Mouse (Mus musculus) MEL (cell line): Measurements from ENCODE around the gene Dnajb11. TPM values are rescaled to one million over a fixed set of nuclear protein-coding genes. Genes with fewer than 3 reads are reported as not detected.

ENCODE experiments used
- DNase-seq: peaks from one replicate; pipeline ENCODE4 v3.0.0; 2011; ENCODE audit warnings: low read depth, low spot score
- H3K27ac ChIP-seq: 2 replicates; pipeline ENCODE4 v1.5.1; 2012; ENCODE audit warnings: low read depth, mild to moderate bottlenecking, control low read depth, low read length, moderate library complexity; ENCODE audit not compliant: control insufficient read depth
- H3K27me3 ChIP-seq, 2 experiments: fragments of 150-350 bp in 1 of 2; sonication (generic) in 1 of 2; 2 replicates each; pipeline ENCODE4 v1.6.1; 2012; ENCODE audit warnings: low read length in 2 of 2, mild to moderate bottlenecking in 2 of 2, improper control_type of control experiment in 1 of 2, moderate library complexity in 1 of 2; ENCODE audit not compliant: insufficient read depth in 2 of 2, control insufficient read depth in 1 of 2
- H3K36me3 ChIP-seq, 2 experiments: 2 replicates each; pipeline ENCODE4 v1.6.1; 2012 to 2014; ENCODE audit warnings: low read length in 2 of 2, improper control_type of control experiment in 1 of 2, inconsistent platforms in 1 of 2, mild to moderate bottlenecking in 1 of 2; ENCODE audit not compliant: insufficient read depth in 2 of 2, control insufficient read depth in 1 of 2
- H3K4me1 ChIP-seq, 2 experiments: fragments of 150-350 bp in 1 of 2; sonication (generic) in 1 of 2; 2 replicates each; pipeline ENCODE4 v1.6.1; 2012; ENCODE audit warnings: low read length in 2 of 2, improper control_type of control experiment in 1 of 2, mild to moderate bottlenecking in 1 of 2; ENCODE audit not compliant: insufficient read depth in 2 of 2, control insufficient read depth in 1 of 2
- H3K4me3 ChIP-seq, 2 experiments: fragments of 150-350 bp in 1 of 2; sonication (generic) in 1 of 2; 2 replicates each; pipeline ENCODE4 v1.5.1; 2012; ENCODE audit warnings: low read depth in 2 of 2, low read length in 2 of 2, mild to moderate bottlenecking in 2 of 2, moderate library complexity in 2 of 2, control low read depth in 1 of 2, improper control_type of control experiment in 1 of 2; ENCODE audit not compliant: control insufficient read depth in 1 of 2, insufficient read depth in 1 of 2
- H3K79me2 ChIP-seq: 2 replicates; pipeline ENCODE4 v1.6.1; 2012; ENCODE audit warnings: mild to moderate bottlenecking, low read length, moderate library complexity; ENCODE audit not compliant: control insufficient read depth, poor library complexity, insufficient read depth
- H3K9ac ChIP-seq: 2 replicates; pipeline ENCODE4 v1.6.1; 2012; ENCODE audit warnings: low read depth, mild to moderate bottlenecking, control low read depth, low read length, moderate library complexity; ENCODE audit not compliant: control insufficient read depth, poor library complexity, severe bottlenecking
- H3K9me3 ChIP-seq: fragments of 150-350 bp; sonication (generic); replicated peaks from 2 replicates; pipeline ENCODE4 v1.6.1; 2012; ENCODE audit warnings: mild to moderate bottlenecking, low read length, improper control_type of control experiment, moderate library complexity; ENCODE audit not compliant: insufficient read depth
- CHD1 ChIP-seq: IDR thresholded peaks from 2 replicates; pipeline ENCODE4 v1.6.1; 2012; ENCODE audit warnings: low read depth, mild to moderate bottlenecking, inconsistent platforms, low read length, improper control_type of control experiment
- CTCF ChIP-seq, 3 experiments: IDR thresholded peaks in 2 of 3; conservative IDR thresholded peaks in 1 of 3; 2 replicates each; pipeline ENCODE4 v1.5.1; 2011 to 2012; ENCODE audit warnings: low read length in 3 of 3, low read depth in 2 of 3, mild to moderate bottlenecking in 2 of 3, improper control_type of control experiment in 1 of 3, inconsistent platforms in 1 of 3, mixed read lengths in 1 of 3, moderate library complexity in 1 of 3; ENCODE audit not compliant: control insufficient read depth in 1 of 3, insufficient read depth in 1 of 3, poor library complexity in 1 of 3, severe bottlenecking in 1 of 3
- E2F4 ChIP-seq: IDR thresholded peaks from 2 replicates; pipeline ENCODE4 v1.6.1; 2011; ENCODE audit warnings: low read depth, low read length, improper control_type of control experiment, borderline replicate concordance
- EP300 ChIP-seq, 2 experiments: IDR thresholded peaks; 2 replicates each; pipeline ENCODE4 v1.6.1; 2011; ENCODE audit warnings: improper control_type of control experiment in 2 of 2, low read length in 2 of 2, low read depth in 1 of 2, mild to moderate bottlenecking in 1 of 2
- ETS1 ChIP-seq: IDR thresholded peaks from 2 replicates; pipeline ENCODE4 v1.6.1; 2012; ENCODE audit warnings: low read depth, mild to moderate bottlenecking, inconsistent platforms, low read length, improper control_type of control experiment, moderate library complexity
- HCFC1 ChIP-seq: IDR thresholded peaks from 2 replicates; pipeline ENCODE4 v1.6.1; 2012; ENCODE audit warnings: low read depth, mild to moderate bottlenecking, inconsistent platforms, low read length, improper control_type of control experiment, moderate library complexity
- MAX ChIP-seq: IDR thresholded peaks from 2 replicates; pipeline ENCODE4 v1.6.1; 2011; ENCODE audit warnings: low read length, improper control_type of control experiment
- MEF2A ChIP-seq: IDR thresholded peaks from 2 replicates; pipeline ENCODE4 v1.6.1; 2014; ENCODE audit warnings: low read depth, mild to moderate bottlenecking, inconsistent platforms, low read length, improper control_type of control experiment; ENCODE audit not compliant: poor library complexity, insufficient replicate concordance, severe bottlenecking; ENCODE audit errors: extremely low read depth
- MXI1 ChIP-seq: IDR thresholded peaks from 2 replicates; pipeline ENCODE4 v1.6.1; 2011; ENCODE audit warnings: mild to moderate bottlenecking, low read depth, low read length, improper control_type of control experiment
- MYB ChIP-seq: IDR thresholded peaks from 2 replicates; pipeline ENCODE4 v1.6.1; 2011; ENCODE audit warnings: mild to moderate bottlenecking, low read depth, low read length, improper control_type of control experiment
- MYC ChIP-seq: IDR thresholded peaks from 2 replicates; pipeline ENCODE4 v1.6.1; 2011; ENCODE audit warnings: low read depth, mild to moderate bottlenecking, low read length, improper control_type of control experiment, moderate library complexity
- POLR2AphosphoS2 ChIP-seq: IDR thresholded peaks from 2 replicates; pipeline ENCODE4 v1.6.1; 2011; ENCODE audit warnings: low read length, improper control_type of control experiment
- RAD21 ChIP-seq: IDR thresholded peaks from 2 replicates; pipeline ENCODE4 v1.6.1; 2011; ENCODE audit warnings: mild to moderate bottlenecking, low read depth, low read length, improper control_type of control experiment
- RCOR1 ChIP-seq: IDR thresholded peaks from 2 replicates; pipeline ENCODE4 v1.6.1; 2012; ENCODE audit warnings: low read depth, mild to moderate bottlenecking, inconsistent platforms, low read length, improper control_type of control experiment
- SIN3A ChIP-seq: IDR thresholded peaks from 2 replicates; pipeline ENCODE4 v1.6.1; 2012; ENCODE audit warnings: low read length, improper control_type of control experiment, inconsistent platforms
- SMC3 ChIP-seq: IDR thresholded peaks from 2 replicates; pipeline ENCODE4 v1.6.1; 2011; ENCODE audit warnings: low read depth, low read length, improper control_type of control experiment
- TAL1 ChIP-seq: IDR thresholded peaks from 2 replicates; pipeline ENCODE4 v1.6.1; 2012; ENCODE audit warnings: mild to moderate bottlenecking, inconsistent platforms, low read length, moderate library complexity, mixed read lengths
- TCF12 ChIP-seq: IDR thresholded peaks from 2 replicates; pipeline ENCODE4 v1.6.1; 2014; ENCODE audit warnings: low read depth, mild to moderate bottlenecking, inconsistent platforms, low read length, improper control_type of control experiment, moderate library complexity
- USF1 ChIP-seq: IDR thresholded peaks from 2 replicates; pipeline ENCODE4 v1.6.1; 2014; ENCODE audit warnings: low read depth, mild to moderate bottlenecking, inconsistent platforms, low read length, improper control_type of control experiment, moderate library complexity
- USF2 ChIP-seq, 2 experiments: IDR thresholded peaks; 2 replicates each; pipeline ENCODE4 v1.6.1; 2011 to 2012; ENCODE audit warnings: improper control_type of control experiment in 2 of 2, low read length in 2 of 2, borderline replicate concordance in 1 of 2, inconsistent platforms in 1 of 2, low read depth in 1 of 2, mild to moderate bottlenecking in 1 of 2; ENCODE audit not compliant: insufficient read depth in 1 of 2
- ZC3H11A ChIP-seq: IDR thresholded peaks from 2 replicates; pipeline ENCODE4 v1.6.1; 2012; ENCODE audit warnings: low read depth, mild to moderate bottlenecking, inconsistent platforms, low read length, improper control_type of control experiment
- ZKSCAN1 ChIP-seq: IDR thresholded peaks from 2 replicates; pipeline ENCODE4 v1.6.1; 2012; ENCODE audit warnings: low read depth, mild to moderate bottlenecking, inconsistent platforms, low read length, improper control_type of control experiment, moderate library complexity
- ZMIZ1 ChIP-seq: IDR thresholded peaks from 2 replicates; pipeline ENCODE4 v1.6.1; 2012; ENCODE audit warnings: low read depth, mild to moderate bottlenecking, inconsistent platforms, low read length, improper control_type of control experiment, moderate library complexity
- polyA plus RNA-seq, 2 experiments: library from polyadenylated mRNA; stranded (reverse) in 1 of 2; unstranded in 1 of 2; fragments of >175 nt in 1 of 2; fragments of >200 nt in 1 of 2; gene quantifications; 2 replicates each; pipeline versions ENCODE4 v1.2.1 to v1.2.4; 2012; ENCODE audit warnings: low replicate concordance in 2 of 2, low read depth in 1 of 2; ENCODE audit not compliant: insufficient read length in 2 of 2, insufficient read depth in 1 of 2, missing spikeins in 1 of 2
- total RNA-seq: library from RNA; depleted of rRNA; stranded (reverse); fragments of 300-350 nt; gene quantifications from 2 replicates; pipeline ENCODE4 v1.2.3, GENCODE M21; 2012

The Dnajb11 gene
- total and polyA plus RNA-seq, 3 experiments: 90.2 to 147 (median 139) TPM

- no peak overlapping the region for H3K4me3 ChIP-seq
- TF ChIP-seq MYC (no peak), USF1 (peak; percentile 66; the same call in 1 of the 2 replicates)
- H3K4me1 ChIP-seq: peaks cover 19 to 35% of the 10 kb centered on the region in 2 experiments; a peak in 3 of 4 replicates
Measured at GRCm38 (mm10) chr16:22879945-22880595, 22.4 kb downstream of the Dnajb11 start.

DNA sequence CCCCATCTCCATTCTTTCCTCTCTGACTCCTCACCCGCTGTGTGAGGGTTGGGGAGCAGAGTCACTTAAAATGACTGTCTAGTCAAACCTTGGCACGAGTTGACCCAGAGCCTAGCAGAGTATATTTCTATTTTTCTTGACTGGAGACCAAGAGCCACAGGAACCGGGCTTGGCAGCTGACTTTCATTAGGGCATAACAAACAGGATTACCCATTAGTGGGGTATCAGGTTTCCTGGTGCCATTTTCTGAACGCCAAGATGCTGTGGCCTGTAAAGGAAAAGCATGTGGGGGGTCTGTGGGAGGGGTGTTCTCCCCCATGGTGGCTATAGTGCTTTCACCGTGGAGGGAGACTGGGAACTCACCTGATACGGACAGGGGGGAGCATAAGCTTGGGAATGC lies 23.3 kb downstream of the Dnajb11 start:
- Histone ChIP-seq H3K27ac (peak overlapping the region; percentile 93), H3K4me1 (peaks cover 19 to 42% of the 10 kb centered on the region in 2 experiments; a peak in 3 of 4 replicates), H3K9ac (peak overlapping the region; percentile 55), H3K36me3 (peaks cover 0 to 34% of the 10 kb centered on the region in 2 experiments; a peak in 2 of 4 replicates), H3K4me3 (peak overlapping the region in 1 of 2 experiments; percentile 8; a peak in 2 of 4 replicates), H3K79me2 (no peaks in the 10 kb centered on the region), H3K9me3 (no peaks in the 10 kb centered on the region), H3K27me3 (no peaks in the 10 kb centered on the region)
- DNase-seq: no peak
- no peak for TF ChIP-seq USF2 (IDR thresholded peaks at IDR 0.05; ENCODE audit: borderline replicate concordance in 1 of 2, insufficient read depth in 1 of 2, low read depth in 1 of 2, low read length in 2 of 2)

More at GRCm38 (mm10) chr16:22879945-22880595, 22.4 kb downstream of the Dnajb11 start:
- DNase-seq: no peak
- H3K9me3 ChIP-seq: no peaks in the 10 kb centered on the region
- H3K9ac ChIP-seq: peak overlapping the region; percentile 55; the same call in 1 of the 2 replicates
- no peaks in the 10 kb centered on the region for H3K79me2 ChIP-seq
- no peaks in the 10 kb centered on the region for H3K27me3 ChIP-seq
- H3K27ac ChIP-seq: peak overlapping the region; percentile 93
- peaks cover 0 to 28% of the 10 kb centered on the region in 2 experiments; a peak in 2 of 4 replicates for H3K36me3 ChIP-seq

GRCm38 (mm10) chr16:22881487-22881886 lies 23.8 kb downstream of the Dnajb11 start:
- Histone ChIP-seq H3K79me2 (no peaks in the 10 kb centered on the region), H3K4me3 (peak overlapping the region in 1 of 2 experiments; percentile 4; a peak in 1 of 4 replicates), H3K36me3 (peaks cover 0 to 34% of the 10 kb centered on the region in 2 experiments; a peak in 2 of 4 replicates), H3K27me3 (no peaks in the 10 kb centered on the region), H3K27ac (peak overlapping the region; percentile 93), H3K4me1 (peaks cover 19 to 45% of the 10 kb centered on the region in 2 experiments; a peak in 3 of 4 replicates), H3K9me3 (no peaks in the 10 kb centered on the region), H3K9ac (peak overlapping the region; percentile 30; the same call in 1 of the 2 replicates)
- DNase-seq: peak; percentile 88
- TF ChIP-seq TCF12 (peak; percentile 85; the same call in 1 of the 2 replicates), MYB (peak; percentile 53; the same call in 1 of the 2 replicates), HCFC1 (no peak), ZC3H11A (no peak), TAL1 (peak; percentile 61), SIN3A (peak; percentile 76; the same call in 1 of the 2 replicates), POLR2AphosphoS2 (peak; percentile 54; the same call in 1 of the 2 replicates), CHD1 (no peak), ETS1 (peak; percentile 89), MAX (peak; percentile 44; the same call in 1 of the 2 replicates), SMC3 (no peak), MEF2A (peak; percentile 56; the same call in 1 of the 2 replicates), EP300 (IDR thresholded peaks at IDR 0.05; ENCODE audit: low read depth in 1 of 2, low read length in 2 of 2) (peak; percentile 79 to 93), ZKSCAN1 (no peak), RAD21 (no peak), CTCF (IDR thresholded peaks at IDR 0.05 in 2 of 3, conservative IDR thresholded peaks at IDR 0.05 in 1 of 3; ENCODE audit: control insufficient read depth in 1 of 3, insufficient read depth in 1 of 3, low read depth in 2 of 3, low read length in 3 of 3, poor library complexity in 1 of 3, severe bottlenecking in 1 of 3) (no peak), RCOR1 (peak; percentile 61), ZMIZ1 (no peak), E2F4 (no peak), MYC (no peak), MXI1 (peak; percentile 48; the same call in 1 of the 2 replicates)
